Mouse (Mus musculus) heart, embryonic 10.5 days (tissue): ENCODE measurements at regions not wholly inside any gene's neighbourhood (a gene's known extent, or its start where the extent isn't known, plus 50 kb on each side); places are given as distances from the start of the nearest gene placed in this dataset.
A peak's percentile ranks its signal among the peaks of the same experiment; 100 is the strongest.

ENCODE experiments used
- DNase-seq: peaks from one replicate; pipeline ENCODE4 v3.0.0-alpha.2; 2017; ENCODE audit warnings: low spot score
- H3K27ac ChIP-seq: fragments of 300-500 bp; sonication (generic); 2 replicates; pipeline ENCODE4 v1.5.1; 2016; ENCODE audit warnings: mild to moderate bottlenecking
- H3K27me3 ChIP-seq: fragments of 300-500 bp; sonication (generic); 2 replicates; pipeline ENCODE4 v1.6.1; 2016; ENCODE audit warnings: mild to moderate bottlenecking; ENCODE audit not compliant: poor library complexity, insufficient read depth, severe bottlenecking
- H3K36me3 ChIP-seq: fragments of 300-500 bp; sonication (generic); 2 replicates; pipeline ENCODE4 v1.6.1; 2016; ENCODE audit warnings: mild to moderate bottlenecking, moderate library complexity
- H3K4me1 ChIP-seq: fragments of 300-500 bp; sonication (generic); 2 replicates; pipeline ENCODE4 v1.6.1; 2016; ENCODE audit warnings: mild to moderate bottlenecking
- H3K4me3 ChIP-seq: fragments of 300-500 bp; sonication (generic); 2 replicates; pipeline ENCODE4 v1.5.1; 2016; ENCODE audit warnings: mild to moderate bottlenecking, moderate library complexity
- H3K9me3 ChIP-seq: fragments of 300-500 bp; sonication (generic); 2 replicates; pipeline ENCODE4 v1.6.1; 2016; ENCODE audit warnings: mild to moderate bottlenecking, moderate library complexity
- WGBS: fragments of 180-500 bp; shearing (Covaris S2); methylation state at CpG from one replicate; pipeline ENCODE4 v1.1.7; 2016; 5-methylcytosine and 5-hydroxymethylcytosine counted together

- no peaks in the 10 kb centered on the region for H3K36me3 ChIP-seq
- no peaks in the 10 kb centered on the region for H3K27me3 ChIP-seq
- no peaks in the 10 kb centered on the region for H3K4me1 ChIP-seq
- WGBS, result 67% methylated on average over 2 of the region's 2 CpGs
- no peak overlapping the region for H3K4me3 ChIP-seq
- H3K27ac ChIP-seq, result no peak overlapping the region
- no peak for DNase-seq
- no peaks in the 10 kb centered on the region for H3K9me3 ChIP-seq
These were observed 288.1 kb downstream of the Osr1 start for GRCm38 (mm10) chr12:9857990-9858389.

GRCm38 (mm10) chr12:9862301-9862700 is 292.4 kb downstream of the Osr1 start:
- H3K4me1 ChIP-seq, result no peaks in the 10 kb centered on the region
- DNase-seq, result no peak
- H3K4me3 ChIP-seq, result no peak overlapping the region
- 97% methylated on average over 1 of the region's 1 CpGs for WGBS
- no peaks in the 10 kb centered on the region for H3K36me3 ChIP-seq
- no peak overlapping the region for H3K27ac ChIP-seq
- no peaks in the 10 kb centered on the region for H3K9me3 ChIP-seq
- H3K27me3 ChIP-seq, result no peaks in the 10 kb centered on the region

GRCm38 (mm10) chr12:9872236-9872635 is 302.3 kb downstream of the Osr1 start:
- no peaks in the 10 kb centered on the region for H3K4me1 ChIP-seq
- H3K4me3 ChIP-seq, result no peak overlapping the region
- 86% methylated on average over 4 of the region's 4 CpGs for WGBS
- H3K27me3 ChIP-seq, result no peaks in the 10 kb centered on the region
- H3K27ac ChIP-seq, result no peak overlapping the region
- DNase-seq, result no peak
- no peaks in the 10 kb centered on the region for H3K9me3 ChIP-seq
- no peaks in the 10 kb centered on the region for H3K36me3 ChIP-seq

DNA sequence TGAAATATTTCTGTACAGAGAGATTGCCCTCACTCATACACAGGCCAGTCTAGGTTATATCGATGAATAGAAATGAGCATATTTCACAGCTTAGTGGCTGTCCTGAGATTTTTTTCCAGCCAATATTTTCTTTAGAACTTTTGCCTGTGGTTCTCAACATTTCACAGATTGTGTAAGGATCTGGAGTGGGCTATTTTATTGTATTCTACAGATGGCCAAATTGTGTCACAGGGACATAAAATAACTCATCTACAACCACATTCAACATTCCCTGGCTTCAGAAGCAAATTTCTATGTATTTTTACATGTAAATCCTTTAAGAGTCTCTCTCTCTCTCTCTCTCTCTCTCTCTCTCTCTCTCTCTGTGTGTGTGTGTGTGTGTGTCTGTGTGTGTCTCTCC is 303.3 kb downstream of the Osr1 start:
- no peak for DNase-seq
- no peaks in the 10 kb centered on the region for H3K9me3 ChIP-seq
- H3K4me1 ChIP-seq, result no peaks in the 10 kb centered on the region
- no peak overlapping the region for H3K27ac ChIP-seq
- H3K4me3 ChIP-seq, result no peak overlapping the region
- WGBS, result 94% methylated on average over 1 of the region's 1 CpGs
- no peaks in the 10 kb centered on the region for H3K36me3 ChIP-seq
- H3K27me3 ChIP-seq, result no peaks in the 10 kb centered on the region

DNA sequence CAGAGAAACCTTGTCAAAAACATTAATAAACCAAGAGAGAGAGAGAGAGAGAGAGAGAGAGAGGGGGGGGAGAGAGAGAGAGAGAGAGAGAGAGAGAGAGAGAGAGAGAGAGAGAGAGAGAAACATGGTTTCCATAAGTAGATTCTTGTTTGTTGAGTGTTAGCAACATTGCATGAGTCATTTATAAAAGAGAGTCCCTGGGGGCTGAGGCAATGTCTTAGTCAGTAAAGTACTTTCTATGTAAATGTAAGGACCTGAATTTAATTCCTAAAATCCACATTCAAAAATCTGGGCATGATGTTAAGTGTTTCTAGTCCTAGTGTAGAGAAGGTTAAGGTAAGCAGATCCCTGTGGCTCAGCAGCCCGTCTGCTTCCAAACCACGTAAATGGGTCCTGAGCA is 304.9 kb downstream of the Osr1 start:
- no peaks in the 10 kb centered on the region for H3K4me1 ChIP-seq
- WGBS, result 86% methylated on average over 2 of the region's 2 CpGs
- no peak overlapping the region for H3K27ac ChIP-seq
- no peaks in the 10 kb centered on the region for H3K36me3 ChIP-seq
- DNase-seq, result no peak
- H3K9me3 ChIP-seq, result no peaks in the 10 kb centered on the region
- no peaks in the 10 kb centered on the region for H3K27me3 ChIP-seq
- H3K4me3 ChIP-seq, result no peak overlapping the region

- H3K4me3 ChIP-seq, result no peak overlapping the region
- no peak for DNase-seq
- no peak overlapping the region for H3K27ac ChIP-seq
- no peaks in the 10 kb centered on the region for H3K9me3 ChIP-seq
- H3K27me3 ChIP-seq, result no peaks in the 10 kb centered on the region
- 82% methylated on average over 2 of the region's 2 CpGs for WGBS
- no peaks in the 10 kb centered on the region for H3K4me1 ChIP-seq
- no peaks in the 10 kb centered on the region for H3K36me3 ChIP-seq
These were observed 312.2 kb downstream of the Osr1 start for GRCm38 (mm10) chr12:9881953-9882623.

- H3K4me1 ChIP-seq, result no peaks in the 10 kb centered on the region
- H3K9me3 ChIP-seq, result no peaks in the 10 kb centered on the region
- H3K36me3 ChIP-seq, result no peaks in the 10 kb centered on the region
- WGBS, result 59% methylated on average over 1 of the region's 1 CpGs
- H3K27me3 ChIP-seq, result no peaks in the 10 kb centered on the region
- H3K27ac ChIP-seq, result no peak overlapping the region
- DNase-seq, result no peak
- H3K4me3 ChIP-seq, result no peak overlapping the region
These were observed 313.3 kb downstream of the Osr1 start for GRCm38 (mm10) chr12:9883037-9883730.

- no peak for DNase-seq
- H3K4me3 ChIP-seq, result no peak overlapping the region
- H3K36me3 ChIP-seq, result no peaks in the 10 kb centered on the region
- H3K27me3 ChIP-seq, result no peaks in the 10 kb centered on the region
- H3K4me1 ChIP-seq, result peaks cover 10% of the 10 kb centered on the region
- no peaks in the 10 kb centered on the region for H3K9me3 ChIP-seq
- H3K27ac ChIP-seq, result no peak overlapping the region
- WGBS, result 77% methylated on average over 2 of the region's 2 CpGs
These were observed 324.6 kb downstream of the Osr1 start for GRCm38 (mm10) chr12:9894521-9894920.

- DNase-seq, result peak; percentile 77
- no peak overlapping the region for H3K27ac ChIP-seq
These were observed 328.1 kb downstream of the Osr1 start for GRCm38 (mm10) chr12:9897980-9898379.

DNA sequence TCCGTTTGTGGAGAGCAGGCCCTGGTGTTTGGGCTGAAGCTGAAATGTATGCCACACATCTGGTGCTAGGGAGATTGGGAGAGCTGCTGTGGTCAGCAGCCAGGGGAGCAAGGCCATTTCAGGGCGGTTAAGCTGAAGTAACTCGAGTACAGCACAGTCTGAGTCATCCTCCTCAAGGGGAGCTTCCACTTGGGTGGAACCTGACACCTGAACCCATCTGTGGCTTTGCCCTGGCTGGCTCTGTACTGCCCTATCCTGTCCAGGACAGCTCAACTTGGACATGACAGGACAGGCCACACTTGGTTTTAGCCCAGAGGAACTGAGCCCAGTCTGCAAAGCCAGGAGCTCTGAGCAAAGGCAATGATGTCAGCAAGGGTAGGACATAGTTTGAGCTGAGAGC is 328.5 kb downstream of the Osr1 start:
- Histone ChIP-seq H3K27me3 (no peaks in the 10 kb centered on the region), H3K4me1 (peaks cover 10% of the 10 kb centered on the region), H3K9me3 (no peaks in the 10 kb centered on the region), H3K27ac (no peak overlapping the region), H3K4me3 (no peak overlapping the region), H3K36me3 (no peaks in the 10 kb centered on the region)
- no peak for DNase-seq
- 20% methylated on average over 3 of the region's 3 CpGs for WGBS

More at GRCm38 (mm10) chr12:9897980-9898379, 328.1 kb downstream of the Osr1 start:
- peaks cover 10% of the 10 kb centered on the region for H3K4me1 ChIP-seq
- H3K36me3 ChIP-seq, result no peaks in the 10 kb centered on the region
- no peaks in the 10 kb centered on the region for H3K9me3 ChIP-seq
- H3K27me3 ChIP-seq, result no peaks in the 10 kb centered on the region
- WGBS, result 33% methylated on average over 6 of the region's 6 CpGs
- no peak overlapping the region for H3K4me3 ChIP-seq

DNA sequence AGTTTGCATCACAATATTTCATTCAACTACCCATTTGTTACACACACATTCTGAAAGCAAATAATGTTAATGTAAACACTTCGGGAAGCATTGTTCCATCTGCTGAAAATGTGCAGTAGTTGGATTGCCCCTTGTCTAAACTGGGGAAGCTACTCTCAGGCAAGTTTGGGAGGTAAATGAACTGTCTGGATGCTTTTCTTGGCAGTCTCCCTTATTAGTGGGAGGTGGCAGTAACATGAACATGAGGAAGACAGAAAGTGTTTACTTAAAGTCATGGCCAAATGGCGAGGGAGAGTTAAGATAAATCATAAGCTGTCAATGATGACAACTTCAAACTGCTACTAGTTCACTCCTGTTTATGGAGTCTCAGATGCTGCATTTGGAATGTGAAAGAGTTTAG is 332.0 kb downstream of the Osr1 start:
- Histone ChIP-seq H3K27me3 (no peaks in the 10 kb centered on the region), H3K36me3 (no peaks in the 10 kb centered on the region), H3K27ac (no peak overlapping the region), H3K4me1 (peaks cover 10% of the 10 kb centered on the region), H3K9me3 (no peaks in the 10 kb centered on the region), H3K4me3 (no peak overlapping the region)
- WGBS, result 78% methylated on average over 2 of the region's 2 CpGs
- no peak for DNase-seq

DNA sequence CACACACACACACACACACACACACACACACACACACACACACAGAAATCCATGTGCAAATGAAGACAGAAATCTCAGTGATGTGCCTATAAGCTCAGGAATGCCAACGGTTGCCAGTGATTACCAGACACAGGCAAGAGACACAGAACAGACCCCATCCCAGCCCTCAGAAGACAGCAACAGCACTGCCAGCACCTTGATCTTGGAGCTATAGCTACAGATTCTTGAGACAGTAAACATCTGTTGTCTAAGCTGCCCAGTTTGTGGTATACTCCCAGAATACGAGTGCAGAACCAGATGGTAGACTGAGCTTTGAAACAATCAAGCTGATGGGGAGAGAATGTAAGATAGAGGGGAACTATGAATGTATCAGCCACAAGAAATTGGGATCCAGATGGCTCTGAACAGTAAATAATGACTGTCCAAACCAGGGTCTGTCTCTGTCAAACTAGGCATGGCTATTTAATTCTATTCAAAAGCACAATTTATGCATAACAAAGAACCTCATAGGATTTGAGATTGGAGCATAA is 333.9 kb downstream of the Osr1 start:
- Histone ChIP-seq H3K27ac (no peak overlapping the region), H3K36me3 (no peaks in the 10 kb centered on the region), H3K4me3 (no peak overlapping the region), H3K27me3 (no peaks in the 10 kb centered on the region), H3K9me3 (no peaks in the 10 kb centered on the region), H3K4me1 (no peaks in the 10 kb centered on the region)
- DNase-seq, result no peak
- 49% methylated on average over 2 of the region's 2 CpGs for WGBS

- 0 out of 2 replicates have a peak, but pooled peaks cover 4% of the 10 kb centered on the region for H3K27me3 ChIP-seq
- DNase-seq, result no peak
- H3K4me1 ChIP-seq, result no peaks in the 10 kb centered on the region
- peaks cover 7% of the 10 kb centered on the region for H3K9me3 ChIP-seq
- no peak overlapping the region for H3K4me3 ChIP-seq
- H3K27ac ChIP-seq, result no peak overlapping the region
- no peaks in the 10 kb centered on the region for H3K36me3 ChIP-seq
These were observed 342.4 kb downstream of the Osr1 start for GRCm38 (mm10) chr12:9912333-9912732.
